Mouse (Mus musculus): ENCODE measurements around the gene Wfdc11. TPM values are rescaled to one million over a fixed set of nuclear protein-coding genes. Genes with fewer than 3 reads are reported as not detected.
"Not testable (repeated sequence)": the region's sequence is repeated elsewhere in the genome, so short reads cannot be mapped to it uniquely, and the experiment has no call there.

Wfdc11 gene
- not detected in 2 replicates for polyA plus RNA-seq (2012; rRNA removed)

- no peak for DNase-seq (ENCODE audit: low spot score)
Measured at GRCm38 (mm10) chr2:164673987-164674386, at the start of gene Wfdc11. Wfdc11 (minus strand) TSS chr2:164674087.

GRCm38 (mm10) chr2:164723276-164723675 is 49.4 kb upstream of the Wfdc11 start:
- no peak for DNase-seq (ENCODE audit: low spot score)

- DNase-seq (ENCODE audit: low spot score): not testable (repeated sequence)
Measured at GRCm38 (mm10) chr2:164716194-164716786, 42.4 kb upstream of the Wfdc11 start.

GRCm38 (mm10) chr2:164715005-164715404 is 41.1 kb upstream of the Wfdc11 start, which contains the start of gene Spint5:
Spint5 (plus strand) TSS chr2:164715305.
- no peak for DNase-seq (ENCODE audit: low spot score)

GRCm38 (mm10) chr2:164705991-164706390 is 32.1 kb upstream of the Wfdc11 start:
- no peak for DNase-seq (ENCODE audit: low spot score)

GRCm38 (mm10) chr2:164705328-164705727 is 31.4 kb upstream of the Wfdc11 start:
- DNase-seq (ENCODE audit: low spot score): no peak

- DNase-seq (ENCODE audit: low spot score): no peak
Measured at GRCm38 (mm10) chr2:164704235-164704634, 30.3 kb upstream of the Wfdc11 start.

GRCm38 (mm10) chr2:164701761-164702160 is 27.9 kb upstream of the Wfdc11 start:
- DNase-seq (ENCODE audit: low spot score): no peak

- no peak for DNase-seq (ENCODE audit: low spot score)
Measured at GRCm38 (mm10) chr2:164700959-164701358, 27.1 kb upstream of the Wfdc11 start.

GRCm38 (mm10) chr2:164698201-164698600 is 24.3 kb upstream of the Wfdc11 start, which contains the start of gene Spint4:
Spint4 (plus strand) TSS chr2:164698501.
- DNase-seq (ENCODE audit: low spot score): no peak

GRCm38 (mm10) chr2:164684807-164685206 is 10.9 kb upstream of the Wfdc11 start, which contains the start of gene Wfdc13:
Wfdc13 (plus strand) TSS chr2:164685107.
- no peak for DNase-seq (ENCODE audit: low spot score)

GRCm38 (mm10) chr2:164679906-164680305 is 6.0 kb upstream of the Wfdc11 start:
- no peak for DNase-seq (ENCODE audit: low spot score)

- DNase-seq (ENCODE audit: low spot score): peak; percentile 25
Measured at GRCm38 (mm10) chr2:164678848-164679625, 5.2 kb upstream of the Wfdc11 start.

- DNase-seq (ENCODE audit: low spot score): no peak
Measured at GRCm38 (mm10) chr2:164676916-164677685, 3.2 kb upstream of the Wfdc11 start.

- no peak for DNase-seq (ENCODE audit: low spot score)
Measured at GRCm38 (mm10) chr2:164676103-164676502, 2.2 kb upstream of the Wfdc11 start.

GRCm38 (mm10) chr2:164670938-164671337 is 2.9 kb downstream of the Wfdc11 start:
- DNase-seq (ENCODE audit: low spot score): no peak

GRCm38 (mm10) chr2:164670261-164670660 is 3.6 kb downstream of the Wfdc11 start:
- DNase-seq (ENCODE audit: low spot score): no peak

GRCm38 (mm10) chr2:164664851-164665250 is 9.0 kb downstream of the Wfdc11 start:
- no peak for DNase-seq (ENCODE audit: low spot score)

GRCm38 (mm10) chr2:164656483-164656882 is 17.4 kb downstream of the Wfdc11 start, which contains the start of gene Wfdc9:
Wfdc9 (minus strand) TSS chr2:164656583.
- no peak for DNase-seq (ENCODE audit: low spot score)

GRCm38 (mm10) chr2:164655858-164656257 is 18.0 kb downstream of the Wfdc11 start, which contains the start of gene Wfdc10:
Wfdc10 (plus strand) TSS chr2:164656046.
- DNase-seq (ENCODE audit: low spot score): no peak

- no peak for DNase-seq (ENCODE audit: low spot score)
Measured at GRCm38 (mm10) chr2:164641881-164642673, 31.8 kb downstream of the Wfdc11 start.

All from urinary bladder, adult 2 months (tissue).